Mouse (Mus musculus): Measurements from ENCODE around the gene Gxylt2.

Gene Gxylt2

GRCm38 (mm10) chr6:100704574-100705365 is at the start of gene Gxylt2:
Gene Gxylt2, plus strand, starts transcription at chr6:100704734.
- no peak for DNase-seq (ENCODE audit: low spot score in 2 of 2)

- no peak for DNase-seq (ENCODE audit: low spot score in 2 of 2)
Measured at GRCm38 (mm10) chr6:100660395-100660794, 44.1 kb upstream of the Gxylt2 start.

GRCm38 (mm10) chr6:100662224-100662623 is 42.3 kb upstream of the Gxylt2 start:
- DNase-seq (ENCODE audit: low spot score in 2 of 2), result no peak

GRCm38 (mm10) chr6:100667644-100668043 is 36.9 kb upstream of the Gxylt2 start:
- no peak for DNase-seq (ENCODE audit: low spot score in 2 of 2)

- DNase-seq (ENCODE audit: low spot score in 2 of 2), result no peak
Measured at GRCm38 (mm10) chr6:100668858-100669257, 35.7 kb upstream of the Gxylt2 start.

GRCm38 (mm10) chr6:100670370-100670841 is 34.1 kb upstream of the Gxylt2 start:
- peak; percentile 11 to 23 for DNase-seq (ENCODE audit: low spot score in 2 of 2)

- DNase-seq (ENCODE audit: low spot score in 2 of 2), result peak; percentile 68 to 83
Measured at GRCm38 (mm10) chr6:100670880-100671344, 33.6 kb upstream of the Gxylt2 start, which contains the start of gene Shq1. Gene Shq1, minus strand, starts transcription at chr6:100671157.

- DNase-seq (ENCODE audit: low spot score in 2 of 2), result no peak
Measured at GRCm38 (mm10) chr6:100671401-100671800, 33.1 kb upstream of the Gxylt2 start.

- DNase-seq (ENCODE audit: low spot score in 2 of 2), result no peak
Measured at GRCm38 (mm10) chr6:100674974-100675373, 29.6 kb upstream of the Gxylt2 start.

GRCm38 (mm10) chr6:100676461-100676860 is 28.1 kb upstream of the Gxylt2 start:
- no peak for DNase-seq (ENCODE audit: low spot score in 2 of 2)

- no peak for DNase-seq (ENCODE audit: low spot score in 2 of 2)
Measured at GRCm38 (mm10) chr6:100678636-100679035, 25.9 kb upstream of the Gxylt2 start.

GRCm38 (mm10) chr6:100686341-100686740 is 18.2 kb upstream of the Gxylt2 start:
- no peak for DNase-seq (ENCODE audit: low spot score in 2 of 2)

GRCm38 (mm10) chr6:100699986-100700385 is 4.5 kb upstream of the Gxylt2 start:
- DNase-seq (ENCODE audit: low spot score in 2 of 2), result no peak

GRCm38 (mm10) chr6:100700774-100701173 is 3.8 kb upstream of the Gxylt2 start:
- DNase-seq (ENCODE audit: low spot score in 2 of 2), result no peak

GRCm38 (mm10) chr6:100704197-100704573 is 349 bp upstream of the Gxylt2 start:
- no peak for DNase-seq (ENCODE audit: low spot score in 2 of 2)

GRCm38 (mm10) chr6:100705366-100705811 is 855 bp downstream of the Gxylt2 start:
- no peak for DNase-seq (ENCODE audit: low spot score in 2 of 2)

GRCm38 (mm10) chr6:100706861-100707260 is 2.3 kb downstream of the Gxylt2 start:
- no peak for DNase-seq (ENCODE audit: low spot score in 2 of 2)

- no peak for DNase-seq (ENCODE audit: low spot score in 2 of 2)
Measured at GRCm38 (mm10) chr6:100707557-100707956, 3.0 kb downstream of the Gxylt2 start.

GRCm38 (mm10) chr6:100708248-100708647 is 3.7 kb downstream of the Gxylt2 start:
- no peak for DNase-seq (ENCODE audit: low spot score in 2 of 2)

GRCm38 (mm10) chr6:100708996-100709395 is 4.5 kb downstream of the Gxylt2 start:
- no peak for DNase-seq (ENCODE audit: low spot score in 2 of 2)

- DNase-seq (ENCODE audit: low spot score in 2 of 2), result no peak
Measured at GRCm38 (mm10) chr6:100709483-100709882, 4.9 kb downstream of the Gxylt2 start.

GRCm38 (mm10) chr6:100710170-100710569 is 5.6 kb downstream of the Gxylt2 start:
- no peak for DNase-seq (ENCODE audit: low spot score in 2 of 2)

GRCm38 (mm10) chr6:100710866-100711265 is 6.3 kb downstream of the Gxylt2 start:
- DNase-seq (ENCODE audit: low spot score in 2 of 2), result no peak
